8 mouse cellular contexts compared by ENCODE assay signal in genomic region chr5:134315623-134316350, GRCm38 (mm10). TPM values are rescaled to one million over a fixed set of nuclear protein-coding genes. Genes with fewer than 3 reads are reported as not detected.
DNase-seq lines count a peak whose midpoint lies in the region; ATAC-seq and TF ChIP-seq lines count a peak whose summit lies in the region.

No protein-coding gene starts in this region.

- peaks cover 37% of the 10 kb centered on the region for H3K79me2 ChIP-seq in MEL (ENCODE audit: control insufficient read depth, insufficient read depth, low read length, poor library complexity)

- peaks cover 2 to 10% of the 10 kb centered on the region in 2 experiments; a peak in 3 of 4 replicates for H3K36me3 ChIP-seq in MEL (ENCODE audit: control insufficient read depth in 1 of 2, insufficient read depth in 2 of 2, low read length in 2 of 2)
- H3K36me3 ChIP-seq in forebrain, embryonic 15.5 days = peaks cover under 1% of the 10 kb centered on the region; the same call in 1 of the 2 replicates

- H3K27me3 ChIP-seq in MEL (ENCODE audit: control insufficient read depth in 1 of 2, insufficient read depth in 2 of 2, low read length in 2 of 2) = peaks cover 0 to 4% of the 10 kb centered on the region in 2 experiments; a peak in 2 of 4 replicates
- H3K27me3 ChIP-seq in forebrain, embryonic 15.5 days = no peaks in the 10 kb centered on the region

- DNase-seq in MEL (ENCODE audit: low read depth, low spot score) = peak; percentile 50
- peak; percentile 67 for DNase-seq in brain, adult 2 months (ENCODE audit: low read depth, low spot score)
- DNase-seq in heart, postnatal 4 days = peak; percentile 78
- DNase-seq in layer of hippocampus, adult 18-20 months (ENCODE audit: low spot score in 2 of 2) = peak; percentile 16 to 45
- peak; percentile 54 to 63 for DNase-seq in lung, adult 18-20 months
- DNase-seq in ovary, adult 18-20 months (ENCODE audit: low spot score) = peak; percentile 56

- peak overlapping the region; percentile 89 for H3K4me2 ChIP-seq in forebrain, embryonic 15.5 days (replicated peaks)

- peaks cover 2 to 7% of the 10 kb centered on the region in 2 experiments; a peak in 2 of 4 replicates for H3K4me1 ChIP-seq in MEL (ENCODE audit: control insufficient read depth in 1 of 2, insufficient read depth in 2 of 2, low read length in 2 of 2)
- peaks cover 35% of the 10 kb centered on the region for H3K4me1 ChIP-seq in forebrain, embryonic 15.5 days

- H3K9ac ChIP-seq in MEL (ENCODE audit: control insufficient read depth, low read depth, low read length, poor library complexity, severe bottlenecking) = peak overlapping the region; percentile 94
- 0 out of 2 replicates have a peak overlapping the region, but pooled peaks have one; percentile 57 for H3K9ac ChIP-seq in forebrain, embryonic 15.5 days (replicated peaks)

- no peak for ATAC-seq in forebrain, embryonic 15.5 days (replicated peaks)
- ATAC-seq in megakaryocyte-erythroid progenitor cell, adult 5-6 weeks (replicated peaks; ENCODE audit: low FRiP score, low TSS enrichment, poor library complexity, severe bottlenecking) = no peak

- H3K4me3 ChIP-seq in MEL (ENCODE audit: control insufficient read depth in 1 of 2, insufficient read depth in 1 of 2, low read depth in 2 of 2, low read length in 2 of 2) = peak overlapping the region; percentile 67 to 87
- H3K4me3 ChIP-seq in forebrain, embryonic 15.5 days = peak overlapping the region; percentile 92

- TF ChIP-seq RAD21 in MEL (IDR thresholded peaks at IDR 0.05; ENCODE audit: low read depth, low read length) = no peak

- H3K27ac ChIP-seq in MEL (ENCODE audit: control insufficient read depth, low read depth, low read length) = peak overlapping the region; percentile 20; the same call in 1 of the 2 replicates
- peak overlapping the region; percentile 99 for H3K27ac ChIP-seq in forebrain, embryonic 15.5 days (replicated peaks)

- under 1% methylated on average over 25 of the region's 25 CpGs for WGBS in forebrain, embryonic 15.5 days

- no peak for TF ChIP-seq EP300 in MEL (IDR thresholded peaks at IDR 0.05; ENCODE audit: low read depth in 1 of 2, low read length in 2 of 2)

- TF ChIP-seq CTCF in MEL (IDR thresholded peaks at IDR 0.05 in 2 of 3, conservative IDR thresholded peaks at IDR 0.05 in 1 of 3; ENCODE audit: control insufficient read depth in 1 of 3, insufficient read depth in 1 of 3, low read depth in 2 of 3, low read length in 3 of 3, poor library complexity in 1 of 3, severe bottlenecking in 1 of 3) = no peak

- TF ChIP-seq POLR2A in MEL (IDR thresholded peaks at IDR 0.05; ENCODE audit: control insufficient read depth in 1 of 2, insufficient read depth in 1 of 2, low read depth in 1 of 2, low read length in 2 of 2, poor library complexity in 1 of 2) = no peak

- H3K9me3 ChIP-seq in MEL (replicated peaks; ENCODE audit: insufficient read depth, low read length) = no peaks in the 10 kb centered on the region
- H3K9me3 ChIP-seq in forebrain, embryonic 15.5 days = no peaks in the 10 kb centered on the region

TF ChIP-seq in MEL, 35 proteins besides CTCF, POLR2A, EP300 and RAD21:
- 0 out of 2 replicates have a peak, but pooled peaks have one; percentile 69 for TF ChIP-seq CHD1 (IDR thresholded peaks at IDR 0.05; ENCODE audit: low read depth, low read length)
- TF ChIP-seq ZNF384 (IDR thresholded peaks at IDR 0.05; ENCODE audit: low read depth, low read length) = 0 out of 2 replicates have a peak, but pooled peaks have one; percentile 20
- no peak for TF ChIP-seq GATA1 (IDR thresholded peaks at IDR 0.05; ENCODE audit: low read depth, low read length)
- TF ChIP-seq NELFE (IDR thresholded peaks at IDR 0.05; ENCODE audit: low read depth, low read length) = no peak
- TF ChIP-seq E2F4 (IDR thresholded peaks at IDR 0.05; ENCODE audit: borderline replicate concordance, low read depth, low read length) = no peak
- TF ChIP-seq SIN3A (IDR thresholded peaks at IDR 0.05; ENCODE audit: low read length) = peak; percentile 19; the same call in 1 of the 2 replicates

RNA-seq across cellular contexts. Expression of gene Gtf2i, which starts 1.2 kb away (rescaled TPM):
- 46.7 and 47.2 TPM in 2 replicates for total RNA-seq in MEL (2012; rRNA removed)
- polyA plus RNA-seq in MEL (2012; ENCODE audit: insufficient read depth in 1 of 2, insufficient read length in 2 of 2, low read depth in 1 of 2, low replicate concordance in 2 of 2, missing spikeins in 1 of 2) = 100 to 1,000 TPM; 128 to 151 TPM
- polyA plus RNA-seq in forebrain, embryonic 15.5 days (2015; fragmentation: Nextera tagmentation; extraction: Ambion mirVana) = 179 and 182 TPM in 2 replicates
- 100 to 1,000 TPM; 198 to 199 TPM for total RNA-seq in heart, postnatal 4 days (2021)
- 100 to 1,000 TPM; 220 to 231 TPM for total RNA-seq in layer of hippocampus, adult 18-20 months (2021)
- total RNA-seq in megakaryocyte-erythroid progenitor cell, adult 5-6 weeks (2014; fragmentation: Nextera tagmentation) = 107 and 116 TPM in 2 replicates
- 42.8 and 45.5 TPM in 2 replicates for total RNA-seq in megakaryocyte-erythroid progenitor cell, adult 5-6 weeks (2017)
